Mouse (Mus musculus): ENCODE results near the gene Robo4. TPM values are rescaled to one million over a fixed set of nuclear protein-coding genes. Genes with fewer than 3 reads are reported as not detected.

Gene Robo4
- total RNA-seq, 2 experiments from 2014 or later: 7.1 to 10.0 TPM

DNA sequence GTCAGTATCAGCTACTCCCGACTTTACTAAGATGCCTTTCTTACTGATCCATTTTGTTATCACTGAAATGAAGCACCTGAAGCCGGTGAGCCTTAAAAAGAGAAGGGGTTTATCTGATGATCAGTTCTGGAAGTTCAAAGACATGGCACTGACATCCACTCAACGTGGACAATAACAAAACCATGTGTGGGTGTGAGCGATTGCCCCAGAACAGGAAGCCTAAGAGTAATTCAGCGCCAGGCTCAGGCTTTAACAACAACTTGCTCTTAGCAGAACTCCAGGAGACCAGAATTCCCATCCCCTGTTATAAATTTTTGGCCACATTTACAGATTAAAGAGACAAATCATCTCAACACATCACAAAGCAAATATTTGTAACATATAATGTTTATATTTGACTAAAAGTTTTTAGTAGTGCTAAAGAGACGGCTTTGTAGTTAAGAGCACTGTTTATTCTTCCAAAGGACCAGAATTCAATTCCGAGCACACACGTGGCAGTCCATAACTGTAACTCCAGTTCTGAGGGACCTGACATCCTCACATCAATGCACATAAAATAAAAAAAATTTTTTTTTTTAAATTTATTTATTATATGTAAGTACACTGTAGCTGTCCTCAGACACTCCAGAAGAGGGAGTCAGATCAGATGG, 8.1 kb upstream of the Robo4 start:
- DNase-seq (ENCODE audit: low spot score in 2 of 2): no peak
- intact Hi-C loops (cut with DNase I): no loop called here

GRCm38 (mm10) chr9:37400585-37400984, 1.1 kb upstream of the Robo4 start:
- intact Hi-C loops (cut with DNase I): no loop called here
- DNase-seq (ENCODE audit: low spot score in 2 of 2): no peak

- no peak for DNase-seq (ENCODE audit: low spot score in 2 of 2)
- intact Hi-C loops (cut with DNase I): no loop called here
Observed at GRCm38 (mm10) chr9:37402501-37402900, 804 bp downstream of the Robo4 start.

DNA sequence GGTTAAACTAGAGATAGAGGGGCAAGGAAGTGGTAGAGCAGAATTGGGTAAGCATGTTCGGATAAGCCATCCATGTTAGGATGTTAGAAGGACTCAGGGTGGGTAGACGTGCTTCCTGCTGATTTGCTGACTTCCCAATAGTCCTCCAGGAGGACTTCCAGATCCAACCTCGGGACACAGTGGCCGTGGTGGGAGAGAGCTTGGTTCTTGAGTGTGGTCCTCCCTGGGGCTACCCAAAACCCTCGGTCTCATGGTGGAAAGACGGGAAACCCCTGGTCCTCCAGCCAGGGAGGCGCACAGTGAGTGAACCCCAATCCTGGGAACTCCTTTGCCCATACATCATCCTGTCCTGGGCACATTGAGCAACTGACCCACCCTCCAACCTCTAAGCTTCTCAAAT, 1.3 kb downstream of the Robo4 start:
- intact Hi-C loops (cut with DNase I): no loop called here
- no peak for DNase-seq (ENCODE audit: low spot score in 2 of 2)

DNA sequence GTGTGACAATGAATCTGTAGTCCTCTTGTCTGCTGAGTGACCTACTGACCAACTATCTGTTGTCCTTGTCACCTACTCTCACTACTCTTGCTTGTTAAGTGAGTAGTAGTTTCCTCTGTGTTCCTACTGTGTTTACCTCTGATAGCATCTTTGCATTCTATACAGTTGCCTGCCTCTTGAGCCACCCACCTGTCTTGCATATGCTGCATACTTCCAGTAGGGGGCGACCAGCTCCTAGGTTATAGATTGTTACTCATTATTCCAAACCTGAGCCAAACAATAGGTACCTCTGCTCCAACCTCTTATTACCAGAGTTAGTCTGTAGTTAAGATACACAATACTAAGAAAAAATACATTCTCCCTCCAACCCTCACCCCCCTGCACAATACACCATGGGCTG, 4.7 kb downstream of the Robo4 start:
- intact Hi-C loops (cut with DNase I): no loop called here
- DNase-seq (ENCODE audit: low spot score in 2 of 2): no peak

- no peak for DNase-seq (ENCODE audit: low spot score in 2 of 2)
- intact Hi-C loops (cut with DNase I): no loop called here
Observed at GRCm38 (mm10) chr9:37407850-37408502, 6.3 kb downstream of the Robo4 start.

DNA sequence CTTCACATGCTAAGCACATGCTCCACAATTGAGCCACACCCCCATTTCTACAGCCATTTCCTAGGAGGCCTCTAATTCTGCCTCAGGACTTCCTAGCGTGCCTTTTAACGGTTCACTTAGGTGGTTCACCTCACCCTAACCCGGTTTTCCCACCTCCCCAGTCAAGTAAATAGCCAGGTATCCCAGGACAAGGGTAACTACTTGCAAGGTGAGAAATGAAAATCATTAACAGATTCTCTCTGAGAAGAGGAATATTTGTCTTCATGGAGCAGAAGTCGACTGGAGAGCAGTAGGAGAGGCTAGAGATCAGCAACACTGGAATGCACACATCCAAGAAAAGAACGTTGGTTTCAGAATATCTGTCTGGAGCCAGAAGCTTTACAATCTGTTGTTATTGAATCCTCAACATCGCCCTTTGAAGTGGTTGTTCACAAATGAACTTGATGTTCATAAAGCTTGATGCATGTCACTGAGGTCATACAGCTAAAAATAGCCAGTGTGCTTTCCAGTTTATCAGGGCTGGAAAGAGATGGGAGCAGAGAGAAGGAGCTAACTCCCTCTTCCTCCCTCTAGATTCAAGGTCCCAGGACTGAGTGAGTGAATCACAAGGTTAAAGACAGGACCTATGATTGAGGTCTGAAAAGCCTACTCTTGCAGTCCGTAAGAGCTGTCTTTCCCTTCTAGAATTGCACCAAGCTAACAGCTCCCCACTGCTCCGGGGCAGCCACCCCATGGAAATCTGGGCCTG, 8.2 kb downstream of the Robo4 start:
- intact Hi-C loops (cut with DNase I): no loop called here
- no peak for DNase-seq (ENCODE audit: low spot score in 2 of 2)

GRCm38 (mm10) chr9:37412989-37413388, 11.3 kb downstream of the Robo4 start:
- intact Hi-C loops (cut with DNase I): no loop called here
- no peak for DNase-seq (ENCODE audit: low spot score in 2 of 2)

DNA sequence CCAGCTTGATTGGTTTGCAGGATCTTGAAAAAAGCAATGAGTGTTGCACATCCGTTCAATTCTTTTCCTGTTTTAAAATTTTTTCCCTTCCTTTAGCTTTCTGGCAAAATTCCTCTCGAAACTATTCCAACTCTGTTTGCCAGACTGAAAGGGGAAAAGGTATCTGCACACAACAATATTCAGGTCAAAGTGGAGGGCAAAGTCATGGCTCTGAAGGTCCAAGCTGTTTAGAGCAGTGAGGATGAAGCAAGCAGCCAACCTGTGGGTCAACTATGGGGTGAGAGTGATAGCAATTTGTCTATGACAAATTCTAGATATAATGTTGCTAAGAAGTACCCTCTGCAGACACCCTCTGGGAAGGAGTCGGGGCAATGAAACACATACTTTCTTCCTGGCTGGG, 13.0 kb downstream of the Robo4 start:
- intact Hi-C loops (cut with DNase I): no loop called here
- DNase-seq (ENCODE audit: low spot score in 2 of 2): no peak

DNA sequence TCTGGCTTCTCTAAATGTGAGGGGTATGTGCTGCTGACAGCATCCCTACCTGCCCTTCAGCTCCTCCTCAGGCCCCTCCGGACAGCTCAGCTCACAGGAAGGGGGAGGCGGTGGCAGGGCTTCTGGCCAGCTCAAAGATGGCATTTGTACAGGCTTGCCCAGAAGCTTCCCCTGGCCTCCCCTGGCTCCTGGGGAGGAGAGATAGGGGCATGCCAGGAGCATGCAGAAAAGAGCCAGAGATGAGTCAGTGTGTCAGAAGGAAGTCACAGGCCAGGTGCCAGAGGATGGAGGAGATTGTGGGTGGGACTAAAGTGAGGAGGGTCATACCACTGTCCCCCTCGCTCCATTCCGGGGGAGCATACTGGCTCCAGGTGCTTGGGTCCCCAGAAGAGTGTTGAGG, 17.1 kb downstream of the Robo4 start:
- DNase-seq (ENCODE audit: low spot score in 2 of 2): no peak
- intact Hi-C loops (cut with DNase I): no loop called here

DNA sequence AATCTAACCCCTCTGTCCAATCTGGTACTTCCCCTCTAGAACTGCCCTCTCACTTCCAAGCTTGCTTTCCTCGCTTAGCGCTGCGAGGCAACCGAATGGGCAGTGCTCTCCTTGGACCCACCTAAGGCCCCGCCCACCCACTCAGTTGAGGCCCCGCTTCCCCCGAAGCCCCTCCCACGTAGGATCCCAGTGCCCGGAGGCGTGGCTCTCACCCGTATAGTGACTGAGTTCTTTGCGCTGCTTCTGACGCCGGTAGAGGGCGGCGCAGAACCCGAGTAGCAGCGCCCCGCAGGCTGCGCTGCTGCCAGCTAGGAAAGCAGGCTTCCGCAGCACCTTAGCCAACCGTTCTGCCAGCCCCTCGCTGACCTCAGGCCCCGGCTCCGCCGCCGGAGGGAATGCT, 19.0 kb downstream of the Robo4 start:
- intact Hi-C loops (cut with DNase I): no loop called here
- DNase-seq (ENCODE audit: low spot score in 2 of 2): peak; percentile 71 to 75

- intact Hi-C loops (cut with DNase I): no loop called here
- no peak for DNase-seq (ENCODE audit: low spot score in 2 of 2)
Observed at GRCm38 (mm10) chr9:37421239-37421638, 19.5 kb downstream of the Robo4 start.

- DNase-seq (ENCODE audit: low spot score in 2 of 2): no peak
Observed at GRCm38 (mm10) chr9:37429326-37429725, 27.6 kb downstream of the Robo4 start.

GRCm38 (mm10) chr9:37430582-37430981, 28.9 kb downstream of the Robo4 start:
- DNase-seq (ENCODE audit: low spot score in 2 of 2): peak; percentile 97 to 98
- intact Hi-C loops (cut with DNase I): loop anchor here (2.0 to 10.0 kb wide), 3 partner anchors 114 to 504 kb away; no protein-coding TSS in a partner anchor

More at GRCm38 (mm10) chr9:37429326-37429725, 27.6 kb downstream of the Robo4 start:
- intact Hi-C loops (cut with DNase I): no loop called here

DNA sequence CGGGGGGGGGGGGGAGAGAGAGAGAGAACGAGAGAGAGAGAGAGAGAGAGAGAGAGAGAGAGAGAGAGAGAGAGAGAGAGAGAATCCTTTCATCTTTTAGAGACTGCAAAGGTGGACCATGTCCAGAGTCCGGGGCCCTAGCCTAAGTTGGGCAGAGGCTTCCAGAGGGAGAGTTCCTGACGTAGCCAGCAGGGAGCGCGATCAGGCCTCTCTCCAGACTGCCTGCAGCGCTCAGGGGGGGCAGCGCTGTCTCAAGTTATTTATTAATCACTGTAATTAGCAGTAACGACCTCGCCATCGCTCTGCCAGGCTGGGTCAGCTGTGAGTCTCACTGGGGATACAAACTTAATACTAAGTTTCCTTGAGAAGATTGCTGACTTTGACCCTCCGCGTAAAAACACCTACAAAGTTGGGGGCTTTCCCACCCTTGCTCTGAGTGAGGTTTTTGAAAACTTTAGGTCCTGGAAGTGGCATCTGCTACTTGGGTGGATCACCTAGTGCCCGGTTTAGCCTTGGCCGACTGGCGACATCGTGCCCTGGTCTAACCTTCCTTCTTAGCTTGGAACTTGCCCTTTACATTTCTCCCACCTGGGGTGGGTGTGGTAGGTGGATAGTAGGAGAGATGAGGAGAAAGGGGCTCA, 30.4 kb downstream of the Robo4 start:
- DNase-seq (ENCODE audit: low spot score in 2 of 2): peak; percentile 51 to 64
- intact Hi-C loops (cut with DNase I): loop anchor here (5.0 to 10.0 kb wide), 2 partner anchors 190 to 503 kb away; no protein-coding TSS in a partner anchor

- intact Hi-C loops (cut with DNase I): loop anchor here (5.0 to 10.0 kb wide), 2 partner anchors 189 to 502 kb away; no protein-coding TSS in a partner anchor
- no peak for DNase-seq (ENCODE audit: low spot score in 2 of 2)
Observed at GRCm38 (mm10) chr9:37432720-37433421, 31.2 kb downstream of the Robo4 start, which contains the start of gene Robo3. TSS of gene Robo3 (minus strand) at chr9:37433246.

GRCm38 (mm10) chr9:37433823-37434560, 32.3 kb downstream of the Robo4 start:
- intact Hi-C loops (cut with DNase I): loop anchor here (5.0 to 10.0 kb wide), 2 partner anchors 188 to 501 kb away; no protein-coding TSS in a partner anchor
- no peak for DNase-seq (ENCODE audit: low spot score in 2 of 2)

DNA sequence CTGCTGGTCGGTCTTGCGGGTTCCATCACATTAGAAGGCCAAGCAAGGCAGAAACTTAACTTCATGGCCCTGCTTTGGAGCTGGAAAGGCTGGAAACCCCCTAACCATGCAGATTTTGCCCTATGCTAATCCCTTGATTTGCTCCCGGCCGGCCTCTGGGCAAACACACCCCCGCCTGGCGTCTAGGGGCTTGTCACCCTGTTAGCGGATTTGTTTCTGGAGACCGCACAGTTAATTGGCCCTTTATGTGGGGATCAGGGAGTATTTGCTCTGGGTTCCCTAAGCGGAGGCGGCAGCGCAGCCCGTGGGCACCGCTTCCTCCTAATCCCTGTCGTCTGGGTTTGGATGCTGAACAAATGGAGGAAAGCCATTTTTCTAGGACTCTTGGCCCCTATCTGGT, 33.2 kb downstream of the Robo4 start:
- DNase-seq (ENCODE audit: low spot score in 2 of 2): no peak
- intact Hi-C loops (cut with DNase I): loop anchor here (5.0 to 10.0 kb wide), 2 partner anchors 187 to 500 kb away; no protein-coding TSS in a partner anchor

Data from left cerebral cortex, postnatal 14 days (tissue).